Mouse (Mus musculus): Measurements from ENCODE around the gene Snai1.
A peak's percentile ranks its signal among the peaks of the same experiment; 100 is the strongest.

The Snai1 gene

GRCm38 (mm10) chr2:167541761-167542160, 3.8 kb downstream of the Snai1 start:
- no peak for TF ChIP-seq POU5F1 (IDR thresholded peaks at IDR 0.05; ENCODE audit: borderline replicate concordance, low read length)
- TF ChIP-seq CTCF (conservative IDR thresholded peaks at IDR 0.05; ENCODE audit: low read length), result no peak
- no peak for TF ChIP-seq NANOG (IDR thresholded peaks at IDR 0.05; ENCODE audit: borderline replicate concordance, low read length)
- H3K36me3 ChIP-seq (ENCODE audit: insufficient read depth, low read length), result peaks cover 6% of the 10 kb centered on the region; the same call in 1 of the 2 replicates
- H3K27me3 ChIP-seq (ENCODE audit: insufficient read depth, low read length), result peaks cover 92% of the 10 kb centered on the region
- peaks cover 82% of the 10 kb centered on the region for H3K4me1 ChIP-seq (replicated peaks; ENCODE audit: low read depth, low read length)
- peak overlapping the region; percentile 62; the same call in 1 of the 2 replicates for H3K4me3 ChIP-seq (replicated peaks; ENCODE audit: low read length)
- H3K9me3 ChIP-seq (ENCODE audit: low read length), result no peaks in the 10 kb centered on the region

GRCm38 (mm10) chr2:167542361-167542760, 4.4 kb downstream of the Snai1 start:
- peaks cover 6% of the 10 kb centered on the region; the same call in 1 of the 2 replicates for H3K36me3 ChIP-seq (ENCODE audit: insufficient read depth, low read length)
- H3K9me3 ChIP-seq (ENCODE audit: low read length), result no peaks in the 10 kb centered on the region
- H3K27me3 ChIP-seq (ENCODE audit: insufficient read depth, low read length), result peaks cover 89% of the 10 kb centered on the region
- H3K4me3 ChIP-seq (replicated peaks; ENCODE audit: low read length), result no peak overlapping the region
- TF ChIP-seq CTCF (conservative IDR thresholded peaks at IDR 0.05; ENCODE audit: low read length) (no peak), POU5F1 (IDR thresholded peaks at IDR 0.05; ENCODE audit: borderline replicate concordance, low read length) (no peak), NANOG (IDR thresholded peaks at IDR 0.05; ENCODE audit: borderline replicate concordance, low read length) (no peak)
- peaks cover 82% of the 10 kb centered on the region for H3K4me1 ChIP-seq (replicated peaks; ENCODE audit: low read depth, low read length)

DNA sequence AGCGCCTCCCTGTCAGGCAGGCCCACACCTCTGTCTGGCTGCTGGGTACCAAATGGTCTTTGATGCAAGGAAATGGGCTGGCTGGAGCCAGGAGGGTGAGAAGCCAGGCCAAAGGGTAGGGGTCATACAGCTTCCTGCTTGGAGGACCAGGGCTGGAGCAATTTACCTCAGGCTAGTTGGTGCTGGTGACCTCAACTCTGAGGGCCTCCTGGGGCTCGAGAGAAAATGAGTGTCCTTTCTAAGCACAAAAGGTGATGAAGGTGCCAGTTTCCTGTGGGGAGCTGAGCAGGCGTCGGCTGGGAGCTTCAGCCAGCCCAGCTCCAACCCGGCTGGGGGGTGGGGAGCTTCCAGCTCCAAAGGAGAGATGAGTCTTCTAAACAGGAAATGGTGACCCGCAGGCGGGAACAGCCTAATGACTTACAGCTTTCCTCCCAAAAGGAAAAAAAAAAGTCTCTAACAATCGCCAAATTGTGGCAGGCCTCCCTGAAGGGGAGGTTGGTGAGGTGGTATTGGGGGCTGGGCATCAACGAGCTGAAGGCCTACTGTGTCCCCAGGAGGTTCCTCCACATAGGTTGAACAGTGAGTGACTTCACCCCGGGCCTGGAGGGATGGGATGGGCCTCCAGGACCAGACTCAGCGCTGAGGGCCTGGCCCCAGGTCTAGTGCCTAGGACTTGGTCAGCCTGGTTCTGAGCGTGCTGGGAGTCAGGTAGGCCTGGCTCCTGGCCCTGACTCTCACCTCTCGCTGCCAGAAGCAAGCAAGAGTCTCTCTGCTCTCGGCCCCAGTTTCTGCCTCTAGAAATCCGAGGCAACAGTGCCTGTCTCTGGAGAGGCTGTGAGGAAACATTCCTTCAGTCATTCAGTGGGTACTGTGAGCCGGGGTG, 5.4 kb downstream of the Snai1 start:
- Histone ChIP-seq H3K36me3 (ENCODE audit: insufficient read depth, low read length) (peaks cover 6% of the 10 kb centered on the region; the same call in 1 of the 2 replicates), H3K27me3 (ENCODE audit: insufficient read depth, low read length) (peaks cover 88% of the 10 kb centered on the region), H3K4me1 (replicated peaks; ENCODE audit: low read depth, low read length) (peaks cover 84% of the 10 kb centered on the region), H3K4me3 (replicated peaks; ENCODE audit: low read length) (peak overlapping the region; percentile 20; the same call in 1 of the 2 replicates), H3K9me3 (ENCODE audit: low read length) (no peaks in the 10 kb centered on the region)
- TF ChIP-seq CTCF (conservative IDR thresholded peaks at IDR 0.05; ENCODE audit: low read length), result no peak

DNA sequence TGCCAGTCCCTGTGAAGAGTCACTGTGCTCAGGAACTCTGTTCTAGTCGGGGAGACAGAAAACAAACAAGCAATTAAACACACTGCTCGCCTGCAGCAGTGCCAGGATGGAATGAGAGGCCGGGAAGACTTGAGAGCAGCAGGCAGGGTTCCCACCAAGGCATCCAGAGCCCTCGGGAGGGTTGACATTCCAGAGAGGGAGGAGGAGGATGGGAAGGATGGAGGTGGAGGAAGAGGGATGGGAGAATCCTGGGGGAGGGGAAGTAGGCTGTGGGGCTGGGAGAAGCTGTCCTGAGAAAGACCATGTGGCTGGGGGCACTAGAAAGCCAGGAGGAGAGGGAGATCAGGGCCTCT, 6.0 kb downstream of the Snai1 start:
- Histone ChIP-seq H3K36me3 (ENCODE audit: insufficient read depth, low read length) (peaks cover 6% of the 10 kb centered on the region; the same call in 1 of the 2 replicates), H3K9me3 (ENCODE audit: low read length) (no peaks in the 10 kb centered on the region), H3K4me3 (replicated peaks; ENCODE audit: low read length) (peak overlapping the region; percentile 20; the same call in 1 of the 2 replicates), H3K27me3 (ENCODE audit: insufficient read depth, low read length) (peaks cover 88% of the 10 kb centered on the region), H3K4me1 (replicated peaks; ENCODE audit: low read depth, low read length) (peaks cover 80% of the 10 kb centered on the region)
- TF ChIP-seq NANOG (IDR thresholded peaks at IDR 0.05; ENCODE audit: borderline replicate concordance, low read length) (no peak), POU5F1 (IDR thresholded peaks at IDR 0.05; ENCODE audit: borderline replicate concordance, low read length) (no peak), CTCF (conservative IDR thresholded peaks at IDR 0.05; ENCODE audit: low read length) (no peak)

DNA sequence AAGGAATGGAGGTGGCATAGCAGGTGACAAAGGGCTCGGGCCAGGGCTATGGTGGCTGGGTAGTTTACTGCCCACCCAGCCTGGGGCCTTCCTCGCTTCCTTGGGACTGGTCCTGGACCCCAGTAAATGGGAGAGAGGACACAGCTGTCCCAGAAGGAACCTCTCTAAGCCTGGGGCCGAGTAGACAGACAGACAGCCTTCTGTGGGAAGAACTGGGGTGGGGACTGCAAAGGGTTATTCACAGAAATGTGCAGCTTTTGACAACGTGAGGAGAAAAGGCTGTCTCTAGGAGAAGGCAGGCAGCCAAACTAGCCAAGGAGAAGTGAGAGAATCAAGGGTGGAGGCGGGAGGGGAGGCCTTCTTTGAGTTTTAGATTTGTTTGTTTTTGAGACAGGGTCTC, 6.5 kb downstream of the Snai1 start:
- Histone ChIP-seq H3K4me1 (replicated peaks; ENCODE audit: low read depth, low read length) (peaks cover 77% of the 10 kb centered on the region), H3K36me3 (ENCODE audit: insufficient read depth, low read length) (peaks cover 6% of the 10 kb centered on the region; the same call in 1 of the 2 replicates), H3K27me3 (ENCODE audit: insufficient read depth, low read length) (peaks cover 87% of the 10 kb centered on the region), H3K9me3 (ENCODE audit: low read length) (no peaks in the 10 kb centered on the region), H3K4me3 (replicated peaks; ENCODE audit: low read length) (no peak overlapping the region)
- no peak for TF ChIP-seq POU5F1 (IDR thresholded peaks at IDR 0.05; ENCODE audit: borderline replicate concordance, low read length)
- no peak for TF ChIP-seq CTCF (conservative IDR thresholded peaks at IDR 0.05; ENCODE audit: low read length)
- no peak for TF ChIP-seq NANOG (IDR thresholded peaks at IDR 0.05; ENCODE audit: borderline replicate concordance, low read length)

GRCm38 (mm10) chr2:167546447-167547195, 8.6 kb downstream of the Snai1 start:
- TF ChIP-seq NANOG (IDR thresholded peaks at IDR 0.05; ENCODE audit: borderline replicate concordance, low read length), result no peak
- no peak for TF ChIP-seq POU5F1 (IDR thresholded peaks at IDR 0.05; ENCODE audit: borderline replicate concordance, low read length)
- no peak for TF ChIP-seq CTCF (conservative IDR thresholded peaks at IDR 0.05; ENCODE audit: low read length)
- peaks cover 73% of the 10 kb centered on the region for H3K4me1 ChIP-seq (replicated peaks; ENCODE audit: low read depth, low read length)
- H3K27me3 ChIP-seq (ENCODE audit: insufficient read depth, low read length), result peaks cover 81% of the 10 kb centered on the region
- H3K36me3 ChIP-seq (ENCODE audit: insufficient read depth, low read length), result peaks cover 5% of the 10 kb centered on the region; the same call in 1 of the 2 replicates
- no peaks in the 10 kb centered on the region for H3K9me3 ChIP-seq (ENCODE audit: low read length)
- H3K4me3 ChIP-seq (replicated peaks; ENCODE audit: low read length), result peak overlapping the region; percentile 33; the same call in 1 of the 2 replicates

DNA sequence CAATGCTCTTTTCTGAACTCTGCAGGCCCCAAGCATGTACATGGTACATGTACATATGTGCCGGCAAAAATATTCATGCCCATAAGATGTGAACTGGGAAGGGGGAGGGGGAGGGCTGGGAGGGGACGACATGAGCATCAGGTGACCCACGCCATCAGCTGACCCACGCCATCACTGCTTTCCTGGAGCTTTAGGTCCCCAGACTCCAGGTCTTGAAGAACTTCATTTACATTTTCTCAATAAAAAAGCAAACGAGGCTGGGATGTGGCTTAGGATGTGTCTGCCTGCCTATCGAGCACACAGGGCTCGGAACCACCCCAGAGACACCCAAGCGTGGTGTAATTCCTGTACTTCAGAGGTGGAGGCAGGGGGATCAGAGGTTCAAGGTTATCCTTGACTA, 9.4 kb downstream of the Snai1 start:
- H3K4me1 ChIP-seq (replicated peaks; ENCODE audit: low read depth, low read length), result peaks cover 68% of the 10 kb centered on the region
- peaks cover 76% of the 10 kb centered on the region for H3K27me3 ChIP-seq (ENCODE audit: insufficient read depth, low read length)
- H3K36me3 ChIP-seq (ENCODE audit: insufficient read depth, low read length), result no peaks in the 10 kb centered on the region
- H3K4me3 ChIP-seq (replicated peaks; ENCODE audit: low read length), result no peak overlapping the region
- no peaks in the 10 kb centered on the region for H3K9me3 ChIP-seq (ENCODE audit: low read length)
- TF ChIP-seq CTCF (conservative IDR thresholded peaks at IDR 0.05; ENCODE audit: low read length) (no peak), NANOG (IDR thresholded peaks at IDR 0.05; ENCODE audit: borderline replicate concordance, low read length) (no peak), POU5F1 (IDR thresholded peaks at IDR 0.05; ENCODE audit: borderline replicate concordance, low read length) (no peak)

DNA sequence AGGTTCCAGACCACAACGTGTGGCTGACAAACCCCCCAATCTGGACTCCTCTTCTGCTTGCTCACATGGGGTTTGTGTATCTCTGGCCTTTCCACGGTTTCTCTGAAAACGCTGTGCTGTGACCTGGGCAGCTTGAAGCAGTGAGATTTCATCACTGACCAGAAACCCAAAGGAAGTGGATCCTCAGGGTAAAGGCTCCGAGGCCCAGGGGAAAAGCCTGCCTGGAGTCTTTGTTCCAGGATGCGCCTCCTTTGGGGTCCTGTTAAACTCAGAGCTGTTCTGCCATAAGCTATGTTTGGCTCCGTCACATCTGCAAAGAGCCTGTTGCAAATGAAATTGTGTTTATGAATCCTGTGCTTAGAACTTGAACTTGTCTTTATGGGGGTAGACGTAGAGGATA, 11.0 kb downstream of the Snai1 start:
- H3K36me3 ChIP-seq (ENCODE audit: insufficient read depth, low read length), result no peaks in the 10 kb centered on the region
- no peaks in the 10 kb centered on the region for H3K9me3 ChIP-seq (ENCODE audit: low read length)
- H3K27me3 ChIP-seq (ENCODE audit: insufficient read depth, low read length), result peaks cover 69% of the 10 kb centered on the region
- TF ChIP-seq POU5F1 (IDR thresholded peaks at IDR 0.05; ENCODE audit: borderline replicate concordance, low read length), result no peak
- TF ChIP-seq NANOG (IDR thresholded peaks at IDR 0.05; ENCODE audit: borderline replicate concordance, low read length), result no peak
- no peak for TF ChIP-seq CTCF (conservative IDR thresholded peaks at IDR 0.05; ENCODE audit: low read length)
- H3K4me3 ChIP-seq (replicated peaks; ENCODE audit: low read length), result no peak overlapping the region
- peaks cover 64% of the 10 kb centered on the region for H3K4me1 ChIP-seq (replicated peaks; ENCODE audit: low read depth, low read length)

Measured in E14TG2a.4 (cell line).